Comparison of ENCODE assay signal across 7 mouse cellular contexts in genomic region chr6:116829341-116829740, GRCm38 (mm10).
DNase-seq lines count a peak whose midpoint lies in the region; ATAC-seq and TF ChIP-seq lines count a peak whose summit lies in the region.

No protein-coding gene starts in this region.

- no peak overlapping the region for H3K27ac ChIP-seq in liver, adult 2 months (replicated peaks; ENCODE audit: insufficient read depth, low read depth, low read length)
- H3K27ac ChIP-seq in liver, embryonic 11.5 days (ENCODE audit: low read depth, low read length), result no peak overlapping the region

- DNase-seq in liver, adult 2 months (ENCODE audit: extremely low read depth, low read depth, low spot score), result peak; percentile 90
- DNase-seq in liver, embryonic 11.5 days (ENCODE audit: low spot score), result no peak
- DNase-seq in cerebellum, adult 9-11 months, result peak; percentile 7
- peak; percentile 64 to 76 for DNase-seq in heart, adult 9 months (ENCODE audit: low spot score in 2 of 2)
- DNase-seq in layer of hippocampus, postnatal 14 days (ENCODE audit: low spot score in 2 of 2), result peak; percentile 26 to 57
- DNase-seq in retina, postnatal 1 day, result peak; percentile 19
- no peak for DNase-seq in c-Kit-positive CD71-positive TER-119-positive erythroid progenitor cells, embryonic 14.5 days (ENCODE audit: low spot score)

- no peaks in the 10 kb centered on the region for H3K36me3 ChIP-seq in liver, adult 2 months (ENCODE audit: control insufficient read depth, insufficient read depth, low read length)
- H3K36me3 ChIP-seq in liver, embryonic 11.5 days (ENCODE audit: control insufficient read depth, insufficient read depth, low read length), result no peaks in the 10 kb centered on the region

- H3K4me3 ChIP-seq in liver, adult 2 months (ENCODE audit: insufficient read depth, low read depth, low read length), result no peak overlapping the region
- no peak overlapping the region for H3K4me3 ChIP-seq in liver, embryonic 11.5 days (ENCODE audit: low read depth, low read length)

- TF ChIP-seq CTCF in liver, adult 2 months (IDR thresholded peaks at IDR 0.05; ENCODE audit: low read depth, low read length), result no peak

- H3K4me2 ChIP-seq in liver, embryonic 11.5 days, result no peak overlapping the region

- H3K4me1 ChIP-seq in liver, adult 2 months (ENCODE audit: control insufficient read depth, insufficient read depth, low read length), result no peaks in the 10 kb centered on the region
- no peaks in the 10 kb centered on the region for H3K4me1 ChIP-seq in liver, embryonic 11.5 days (replicated peaks; ENCODE audit: control insufficient read depth, insufficient read depth, low read length)

- no peak for TF ChIP-seq POLR2A in liver, adult 2 months (IDR thresholded peaks at IDR 0.05; ENCODE audit: extremely low read depth, insufficient read depth, low read length)

- no peaks in the 10 kb centered on the region for H3K9me3 ChIP-seq in liver, embryonic 11.5 days (ENCODE audit: control insufficient read depth, low read length)

- no peak overlapping the region for H3K9ac ChIP-seq in liver, adult 2 months (ENCODE audit: low read depth, low read length)
- H3K9ac ChIP-seq in liver, embryonic 11.5 days (ENCODE audit: low read depth, low read length), result no peak overlapping the region

- 10% methylated on average over 2 of the region's 2 CpGs for WGBS in liver, adult 2 months
- WGBS in liver, embryonic 11.5 days, result 69% methylated on average over 2 of the region's 2 CpGs

- no peak for ATAC-seq in liver, embryonic 11.5 days (replicated peaks; ENCODE audit: low FRiP score)

- no peaks in the 10 kb centered on the region for H3K79me2 ChIP-seq in liver, adult 2 months (ENCODE audit: control insufficient read depth, insufficient read depth, low read length)

- no peaks in the 10 kb centered on the region for H3K27me3 ChIP-seq in liver, adult 2 months (ENCODE audit: control insufficient read depth, insufficient read depth, low read length)
- H3K27me3 ChIP-seq in liver, embryonic 11.5 days (replicated peaks; ENCODE audit: control insufficient read depth, insufficient read depth, low read length), result no peaks in the 10 kb centered on the region

Comparison
In these comparisons a context has a peak if more than half of its experiments do, and no peak if none do; other contexts are left out.
1. DNase-seq: peak in liver, adult 2 months (single experiment), cerebellum, adult 9-11 months (single experiment), heart, adult 9 months (2 of 2), layer of hippocampus, postnatal 14 days (2 of 2) and retina, postnatal 1 day (single experiment); none in liver, embryonic 11.5 days (single experiment) and c-Kit-positive CD71-positive TER-119-positive erythroid progenitor cells, embryonic 14.5 days (single experiment).